Mouse (Mus musculus): ENCODE measurements around the gene Syt13. TPM values are rescaled to one million over a fixed set of nuclear protein-coding genes. Genes with fewer than 3 reads are reported as not detected.
A peak's percentile ranks its signal among the peaks of the same experiment; 100 is the strongest.

Gene Syt13
- total RNA-seq, 4 experiments from 2014 or later = 125 to 148 (median 136) TPM

DNA sequence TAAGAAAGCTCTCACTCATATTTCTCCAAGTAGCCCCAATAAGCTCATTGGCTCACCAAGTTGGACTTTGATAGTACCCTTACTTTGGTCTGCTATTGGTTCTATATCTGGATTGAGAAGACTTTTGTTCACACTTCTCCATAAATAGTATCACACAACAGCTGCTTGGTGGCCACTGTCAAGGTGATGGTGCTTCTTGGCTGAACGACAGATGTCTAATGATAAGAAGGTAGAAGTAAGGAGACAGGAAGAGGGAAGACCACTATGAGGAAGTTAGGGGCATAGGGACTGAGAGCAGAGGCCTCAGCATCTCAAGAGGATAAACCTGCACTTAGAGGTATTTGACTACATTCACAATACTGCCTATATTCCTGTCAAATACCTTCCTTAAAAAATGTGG, 49.4 kb downstream of the Syt13 start:
- DNase-seq (ENCODE audit: low spot score in 2 of 2) = no peak

GRCm38 (mm10) chr2:92966257-92966656, 51.4 kb downstream of the Syt13 start:
- DNase-seq (ENCODE audit: low spot score in 2 of 2) = no peak

- no peak for DNase-seq (ENCODE audit: low spot score in 2 of 2)
These were observed 52.3 kb downstream of the Syt13 start for GRCm38 (mm10) chr2:92967032-92967838.

DNA sequence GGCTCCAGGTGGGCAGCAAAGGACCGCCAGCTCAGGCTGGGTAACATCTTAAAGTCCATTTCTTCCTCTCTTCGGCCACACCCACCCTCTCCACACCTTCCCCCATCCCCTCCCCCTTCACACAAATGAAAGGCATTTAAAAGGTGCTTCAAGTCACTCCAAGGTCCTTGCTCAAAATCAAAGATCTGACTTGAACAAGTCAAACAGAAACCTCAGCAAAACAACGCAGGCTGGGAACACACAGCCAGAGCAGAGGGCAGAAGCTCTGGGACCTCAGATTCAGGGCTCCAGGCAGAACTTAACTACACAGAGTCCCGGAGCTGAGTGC, 52.9 kb downstream of the Syt13 start:
- no peak for DNase-seq (ENCODE audit: low spot score in 2 of 2)

DNA sequence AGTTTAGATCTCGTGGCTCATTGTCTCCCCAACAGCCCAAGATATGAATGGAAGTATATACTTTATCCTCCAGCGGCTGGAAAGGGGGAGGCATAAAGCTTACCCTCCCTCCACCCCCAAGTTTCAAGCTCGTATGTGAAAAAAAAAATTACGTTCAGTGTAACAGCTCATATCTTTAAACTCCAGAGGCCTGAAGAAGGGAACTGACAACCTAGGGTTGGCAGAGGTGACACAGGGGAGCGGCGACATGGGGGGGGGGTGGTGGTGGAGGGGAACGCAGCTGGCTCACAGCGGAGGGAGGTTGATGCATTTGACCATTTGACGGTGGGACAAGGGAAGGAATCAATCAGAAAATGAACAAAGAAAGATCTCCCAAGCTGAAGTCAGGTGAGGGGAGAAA, 56.2 kb downstream of the Syt13 start:
- DNase-seq (ENCODE audit: low spot score in 2 of 2) = no peak

GRCm38 (mm10) chr2:92971536-92971935, 56.6 kb downstream of the Syt13 start:
- DNase-seq (ENCODE audit: low spot score in 2 of 2) = no peak

- DNase-seq (ENCODE audit: low spot score in 2 of 2) = no peak
These were observed 57.2 kb downstream of the Syt13 start for GRCm38 (mm10) chr2:92972071-92972470.

- DNase-seq (ENCODE audit: low spot score in 2 of 2) = no peak
These were observed 58.7 kb downstream of the Syt13 start for GRCm38 (mm10) chr2:92973646-92974045.

- DNase-seq (ENCODE audit: low spot score in 2 of 2) = no peak
These were observed 60.3 kb downstream of the Syt13 start for GRCm38 (mm10) chr2:92975031-92975790.

- no peak for DNase-seq (ENCODE audit: low spot score in 2 of 2)
These were observed 65.3 kb downstream of the Syt13 start for GRCm38 (mm10) chr2:92980165-92980564.

DNA sequence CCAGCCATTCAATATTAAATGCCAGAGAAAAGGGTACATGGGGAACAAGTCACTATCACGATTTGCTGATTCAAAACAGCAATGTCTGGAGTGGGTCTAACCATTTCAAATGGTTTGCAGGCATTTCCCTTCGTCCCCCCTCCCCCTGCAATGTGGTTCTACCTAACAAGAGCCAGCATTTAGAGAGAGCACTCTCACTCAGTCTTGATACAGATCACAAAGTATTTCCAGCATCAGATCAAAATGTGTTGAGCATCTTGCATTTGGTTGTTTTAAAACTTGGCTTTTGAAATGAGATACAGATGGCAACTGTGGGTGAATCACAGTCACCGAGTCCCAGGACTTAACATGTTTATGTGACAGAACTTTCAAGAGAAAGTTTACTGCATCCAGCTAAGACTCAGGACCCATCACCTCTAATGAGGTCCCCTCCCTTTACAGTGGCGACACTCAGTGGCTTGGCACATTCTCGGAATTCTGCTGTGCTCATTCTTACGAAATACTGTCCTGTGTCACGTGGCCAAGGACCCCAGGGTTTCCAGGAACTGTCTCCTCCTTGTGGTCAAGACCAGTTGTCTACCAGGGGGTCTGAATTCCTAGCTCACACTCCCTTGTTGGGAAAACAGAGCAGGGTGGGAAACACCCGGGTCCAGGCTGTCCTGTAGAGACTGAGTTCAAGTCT, 67.8 kb downstream of the Syt13 start:
- DNase-seq (ENCODE audit: low spot score in 2 of 2) = no peak

DNA sequence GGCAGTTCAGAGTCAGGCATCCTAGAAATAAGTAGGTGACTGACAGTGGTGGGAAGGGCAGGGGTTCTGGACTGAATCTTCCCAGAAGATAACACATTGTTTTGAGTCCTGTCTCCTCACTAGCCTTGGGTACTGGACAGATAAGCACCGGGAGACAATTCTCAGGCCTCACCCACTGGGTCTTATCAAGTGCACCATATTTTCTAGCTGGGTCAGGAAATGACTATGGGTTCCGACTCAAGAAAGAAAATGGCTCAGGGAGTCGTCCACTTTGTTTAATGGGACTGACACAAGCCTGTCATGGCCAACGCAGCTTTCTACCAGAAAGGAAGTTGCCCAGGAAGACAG, 68.3 kb downstream of the Syt13 start:
- DNase-seq (ENCODE audit: low spot score in 2 of 2) = no peak

DNA sequence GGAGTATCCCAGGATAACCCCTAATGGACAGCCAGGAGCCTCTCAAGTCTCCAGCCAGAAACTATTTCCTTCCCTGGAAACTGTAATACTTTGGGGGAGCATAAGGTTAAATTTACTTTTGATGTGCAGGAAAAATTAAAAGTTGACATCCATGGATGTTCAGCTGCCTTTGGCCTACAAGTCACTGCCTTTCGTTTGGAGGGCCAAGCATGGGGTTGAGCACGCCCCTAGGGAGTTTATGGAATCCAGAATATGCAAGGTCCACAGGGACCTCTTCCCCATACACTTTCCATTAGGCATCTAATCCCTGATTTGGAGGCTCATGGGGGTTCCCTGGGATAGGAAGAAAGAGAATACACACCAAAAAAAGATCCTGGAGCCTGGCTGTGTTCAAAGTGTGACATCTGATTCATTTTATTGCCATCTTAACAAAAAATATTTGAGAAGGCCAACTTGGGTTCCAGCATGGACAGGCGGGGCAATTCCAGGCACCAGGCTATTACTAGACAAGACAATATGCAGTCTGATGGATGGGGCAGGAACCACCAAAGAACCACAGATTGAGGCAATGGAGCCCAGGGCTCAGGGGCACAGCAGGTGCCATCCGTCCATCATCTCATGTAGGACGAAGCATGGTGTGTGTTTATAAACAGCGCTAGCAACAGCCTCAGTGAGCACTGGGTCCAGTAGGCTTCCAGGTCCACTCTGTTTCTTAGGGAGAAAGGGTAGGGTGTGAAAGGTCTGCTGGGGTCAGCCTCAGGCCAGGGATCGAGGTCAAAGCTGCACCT, 69.6 kb downstream of the Syt13 start:
- no peak for DNase-seq (ENCODE audit: low spot score in 2 of 2)

GRCm38 (mm10) chr2:92985171-92985570, 70.3 kb downstream of the Syt13 start:
- no peak for DNase-seq (ENCODE audit: low spot score in 2 of 2)

GRCm38 (mm10) chr2:92985600-92985999, 70.7 kb downstream of the Syt13 start:
- no peak for DNase-seq (ENCODE audit: low spot score in 2 of 2)

- DNase-seq (ENCODE audit: low spot score in 2 of 2) = no peak
These were observed 72.3 kb downstream of the Syt13 start for GRCm38 (mm10) chr2:92987108-92987618.

DNA sequence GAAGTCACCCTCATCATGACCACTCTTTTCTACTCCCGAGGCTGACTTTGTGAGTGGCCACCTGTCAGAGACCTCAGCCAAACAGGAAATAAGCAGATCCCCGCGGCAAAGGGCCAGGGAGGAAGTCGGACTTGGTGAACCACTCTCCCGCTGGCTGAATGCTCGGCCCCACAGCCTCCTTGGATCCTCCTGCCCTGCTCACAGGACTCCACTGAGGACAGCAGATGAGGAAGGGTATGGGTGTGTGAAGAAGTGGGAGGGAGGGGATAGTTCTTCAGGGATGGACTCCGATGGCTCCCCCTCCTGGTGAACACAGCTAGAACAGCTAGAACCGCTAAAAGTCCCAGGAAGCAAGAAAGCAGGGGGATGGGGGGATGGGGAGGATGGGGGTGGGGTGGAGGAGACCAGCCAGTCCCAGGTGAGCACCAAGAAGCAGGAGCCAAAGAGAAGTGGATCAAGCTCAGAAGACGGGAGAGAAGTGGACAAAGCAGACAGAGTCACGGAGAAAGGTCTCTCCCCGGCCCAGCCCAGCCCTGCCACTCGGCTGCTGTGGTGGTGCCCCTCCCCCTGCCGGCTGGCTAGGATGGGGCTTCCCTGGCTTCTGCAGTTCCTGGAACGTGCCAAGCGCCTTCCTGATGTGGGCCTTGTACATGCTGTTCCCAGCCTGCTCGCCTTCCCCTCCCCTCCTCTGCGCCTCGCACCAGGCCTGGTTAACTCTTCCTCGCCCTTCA, 73.2 kb downstream of the Syt13 start:
- peak in 1 of 2 experiments; percentile 52 for DNase-seq (ENCODE audit: low spot score in 2 of 2)

- no peak for DNase-seq (ENCODE audit: low spot score in 2 of 2)
These were observed 74.7 kb downstream of the Syt13 start for GRCm38 (mm10) chr2:92989593-92989992.

DNA sequence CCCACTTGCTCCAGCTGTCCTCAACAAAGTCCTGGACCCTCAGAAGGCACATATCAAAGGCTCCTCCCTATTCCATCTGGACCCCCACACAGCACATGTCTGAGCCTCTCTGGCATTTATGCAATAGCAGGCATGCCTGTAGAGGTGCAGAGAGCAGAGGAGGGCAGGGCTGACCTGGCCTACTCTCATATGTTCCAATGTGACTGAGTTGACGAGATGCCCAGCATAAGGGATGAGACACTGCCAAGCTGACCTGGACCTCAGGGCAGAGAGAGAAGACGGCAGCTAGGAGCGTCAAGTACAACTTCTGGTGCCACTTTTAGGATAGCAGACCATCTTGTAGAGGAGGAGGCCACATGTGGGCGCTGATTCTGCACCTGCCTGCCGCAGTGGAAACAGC, 77.1 kb downstream of the Syt13 start:
- DNase-seq (ENCODE audit: low spot score in 2 of 2) = no peak

DNA sequence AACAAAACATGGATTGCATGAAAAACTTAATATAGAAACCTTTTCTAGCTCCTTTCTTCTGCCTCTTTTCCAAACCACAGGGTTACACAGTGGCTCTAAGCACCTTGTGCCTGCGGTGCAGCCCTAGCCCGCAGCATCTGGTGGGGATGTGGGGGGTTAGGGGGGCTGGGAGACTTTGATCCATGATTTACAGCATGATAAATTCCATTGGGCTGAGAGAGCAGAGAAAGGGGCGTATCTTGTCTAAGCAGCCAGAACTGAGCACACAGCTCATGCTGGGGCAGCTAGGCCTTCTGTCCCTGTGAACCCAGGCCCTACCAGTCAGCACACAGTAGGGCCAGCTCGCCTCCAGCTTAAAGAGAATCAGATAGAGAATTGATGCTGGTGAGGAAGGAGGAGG, 90.1 kb downstream of the Syt13 start:
- DNase-seq (ENCODE audit: low spot score in 2 of 2) = no peak

Data from layer of hippocampus, adult 8-10 months (tissue).